Mouse (Mus musculus) limb, embryonic 14.5 days (tissue): ENCODE measurements around the gene 4931414P19Rik. TPM values are rescaled to one million over a fixed set of nuclear protein-coding genes. Genes with fewer than 3 reads are reported as not detected.

Experiments
- ATAC-seq: fragments of 200-750 bp; cut with Nextera tagmentation; 2 replicates; pipeline ENCODE4 v1.8.0; 2017; ENCODE audit warnings: low read depth, moderate number of reproducible peaks, moderate TSS enrichment; ENCODE audit not compliant: low FRiP score
- DNase-seq: peaks from one replicate; pipeline ENCODE4 v3.0.0-alpha.2; 2015; ENCODE audit warnings: low spot score
- H3K27ac ChIP-seq: fragments of 300-500 bp; sonication (generic); replicated peaks from 2 replicates; pipeline ENCODE4 v1.5.1; 2014; ENCODE audit warnings: low read depth, mild to moderate bottlenecking, low read length, moderate library complexity, mixed read lengths
- H3K27me3 ChIP-seq: fragments of 300-500 bp; sonication (generic); 2 replicates; pipeline ENCODE4 v1.6.1; 2014; ENCODE audit warnings: low read length, mixed read lengths; ENCODE audit not compliant: control insufficient read depth, insufficient read depth
- H3K36me3 ChIP-seq: fragments of 300-500 bp; sonication (generic); 2 replicates; pipeline ENCODE4 v1.6.1; 2014; ENCODE audit warnings: mild to moderate bottlenecking, low read length, moderate library complexity, mixed read lengths; ENCODE audit not compliant: control insufficient read depth, insufficient read depth
- H3K4me1 ChIP-seq: fragments of 300-500 bp; sonication (generic); 2 replicates; pipeline ENCODE4 v1.6.1; 2014; ENCODE audit warnings: antibody characterized with exemption, low read length, mixed read lengths; ENCODE audit not compliant: control insufficient read depth, insufficient read depth
- H3K4me2 ChIP-seq: fragments of 300-500 bp; sonication (generic); replicated peaks from 2 replicates; pipeline ENCODE4 v1.6.1; 2014; ENCODE audit warnings: low read depth, mild to moderate bottlenecking, low read length, moderate library complexity; ENCODE audit not compliant: severe bottlenecking
- H3K4me3 ChIP-seq: fragments of 300-500 bp; sonication (generic); replicated peaks from 2 replicates; pipeline ENCODE4 v1.5.1; 2014; ENCODE audit warnings: low read length
- H3K9ac ChIP-seq: fragments of 300-500 bp; sonication (generic); 2 replicates; pipeline ENCODE4 v1.6.1; 2014; ENCODE audit warnings: mild to moderate bottlenecking, low read depth, low read length, moderate library complexity; ENCODE audit not compliant: severe bottlenecking
- H3K9me3 ChIP-seq: fragments of 300-500 bp; sonication (generic); 2 replicates; pipeline ENCODE4 v1.6.1; 2016; ENCODE audit warnings: low read length; ENCODE audit not compliant: control insufficient read depth
- POLR2A ChIP-seq: fragments of 200-500 bp; IDR thresholded peaks from 2 replicates; pipeline ENCODE4 v1.8.0; 2012; ENCODE audit warnings: inconsistent platforms, mild to moderate bottlenecking, moderate library complexity, borderline replicate concordance; ENCODE audit not compliant: insufficient read depth, insufficient read length; ENCODE audit errors: extremely low read depth
- whole genome bisulfite sequencing: fragments of 180-500 bp; shearing (Covaris S2); extraction: QIAGEN DNeasy Blood & Tissue Kit; methylation state at CpG from one replicate; pipeline ENCODE4 v1.1.7; 2014; 5-methylcytosine and 5-hydroxymethylcytosine counted together
- polyA plus RNA-seq, 2 experiments: library from polyadenylated mRNA; depleted of rRNA in 1 of 2; stranded (reverse) in 1 of 2; unstranded in 1 of 2; fragments of >200 nt; fragmentation: Nextera tagmentation in 1 of 2; extraction: Ambion mirVana in 1 of 2; gene quantifications; 2 replicates each; pipeline versions ENCODE4 v1.2.1 to v1.2.3; 2012 to 2014

Gene 4931414P19Rik
- polyA plus RNA-seq, 2 experiments, result 4.4 to 14.0 TPM

DNA sequence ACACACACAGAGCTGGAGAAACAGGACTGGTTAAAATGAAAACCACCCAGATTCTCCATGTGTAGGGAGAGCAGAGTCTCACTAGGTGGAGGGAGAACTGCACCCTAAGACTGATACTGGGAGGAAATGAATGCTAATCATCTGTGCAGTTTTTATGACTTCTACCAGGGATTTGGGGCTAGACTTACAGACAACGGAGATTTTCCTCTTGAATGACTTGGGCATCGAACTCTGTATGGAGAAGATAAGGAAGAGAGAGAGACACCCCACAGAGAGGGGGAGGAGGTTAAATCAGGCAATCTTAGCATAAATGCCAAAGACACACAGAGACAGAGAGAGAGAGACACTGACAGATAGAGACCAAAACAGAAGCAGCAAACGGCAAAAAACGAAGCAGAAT lies 42.1 kb upstream of the 4931414P19Rik start:
- no peak for TF ChIP-seq POLR2A
- Histone ChIP-seq H3K27ac (no peak overlapping the region), H3K36me3 (peaks cover 86% of the 10 kb centered on the region), H3K4me2 (no peak overlapping the region), H3K4me3 (no peak overlapping the region), H3K9me3 (no peaks in the 10 kb centered on the region), H3K27me3 (no peaks in the 10 kb centered on the region), H3K9ac (no peak overlapping the region), H3K4me1 (peaks cover 12% of the 10 kb centered on the region)
- ATAC-seq (no peak), DNase-seq (no peak)
- 92% methylated on average over 4 of the region's 4 CpGs for WGBS

DNA sequence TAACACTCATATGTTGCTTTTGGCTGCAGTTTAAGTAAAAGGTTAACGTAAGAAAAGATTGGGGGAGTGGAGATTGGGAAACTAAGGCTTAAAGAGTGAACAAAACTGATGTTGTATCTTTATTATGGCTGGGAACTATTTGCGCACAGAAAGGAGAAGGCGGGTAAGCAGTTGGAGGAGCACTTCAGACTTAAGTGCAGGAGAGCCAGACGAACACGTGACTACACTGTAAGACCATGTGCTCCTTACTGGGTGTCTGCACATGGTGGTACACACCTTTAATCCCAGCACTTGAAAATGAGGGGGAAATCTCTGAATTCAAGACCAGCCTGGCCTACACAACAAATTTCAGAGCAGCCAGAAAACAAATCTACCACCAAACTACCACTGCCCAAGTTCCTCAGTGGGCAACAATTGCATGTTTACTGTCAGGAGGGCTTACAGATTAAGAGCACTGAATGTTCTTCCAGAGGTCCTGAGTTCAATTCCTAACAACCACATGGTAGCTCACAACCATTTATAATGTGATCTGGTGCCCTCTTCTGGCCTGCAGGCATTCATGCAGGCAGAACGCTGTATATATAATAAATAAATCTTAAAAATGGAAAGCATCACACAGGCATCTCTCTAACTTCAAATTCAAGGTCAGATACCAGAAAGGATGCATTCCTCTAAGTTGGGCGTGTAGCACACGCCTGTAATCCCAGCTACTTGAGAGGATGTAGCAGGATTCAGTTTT lies 41.3 kb upstream of the 4931414P19Rik start:
- Histone ChIP-seq H3K9me3 (no peaks in the 10 kb centered on the region), H3K4me1 (peaks cover 6% of the 10 kb centered on the region; the same call in 1 of the 2 replicates), H3K4me3 (no peak overlapping the region), H3K4me2 (no peak overlapping the region), H3K27me3 (no peaks in the 10 kb centered on the region), H3K27ac (no peak overlapping the region), H3K9ac (no peak overlapping the region), H3K36me3 (peaks cover 94% of the 10 kb centered on the region)
- ATAC-seq, result no peak
- WGBS, result 92% methylated on average over 8 of the region's 8 CpGs
- no peak for TF ChIP-seq POLR2A
- DNase-seq, result no peak

DNA sequence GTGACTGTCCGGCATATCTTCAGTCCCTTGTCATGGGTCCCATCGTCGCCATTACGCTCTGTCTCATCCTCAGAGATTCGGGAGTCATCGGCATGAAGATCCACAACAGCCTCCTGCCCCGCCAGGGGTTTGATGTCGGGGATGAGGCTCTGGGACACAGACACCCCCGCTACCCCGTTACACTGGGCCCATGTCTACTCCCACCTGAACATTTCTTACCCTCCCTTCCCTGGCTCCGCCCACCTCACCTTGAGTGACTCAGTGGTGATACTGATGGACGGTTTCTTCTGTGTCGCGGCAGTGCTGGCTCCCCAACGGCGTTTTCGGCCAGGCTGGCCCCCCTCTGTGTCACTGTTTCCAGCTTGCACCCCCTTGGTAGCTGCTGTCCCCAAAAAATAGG lies 40.7 kb upstream of the 4931414P19Rik start:
- Histone ChIP-seq H3K9ac (no peak overlapping the region), H3K27me3 (no peaks in the 10 kb centered on the region), H3K4me2 (no peak overlapping the region), H3K9me3 (no peaks in the 10 kb centered on the region), H3K27ac (no peak overlapping the region), H3K4me1 (0 out of 2 replicates have a peak, but pooled peaks cover 1% of the 10 kb centered on the region), H3K36me3 (peaks cover 89% of the 10 kb centered on the region), H3K4me3 (no peak overlapping the region)
- no peak for DNase-seq
- ATAC-seq, result no peak
- WGBS, result 93% methylated on average over 17 of the region's 17 CpGs
- TF ChIP-seq POLR2A, result no peak

DNA sequence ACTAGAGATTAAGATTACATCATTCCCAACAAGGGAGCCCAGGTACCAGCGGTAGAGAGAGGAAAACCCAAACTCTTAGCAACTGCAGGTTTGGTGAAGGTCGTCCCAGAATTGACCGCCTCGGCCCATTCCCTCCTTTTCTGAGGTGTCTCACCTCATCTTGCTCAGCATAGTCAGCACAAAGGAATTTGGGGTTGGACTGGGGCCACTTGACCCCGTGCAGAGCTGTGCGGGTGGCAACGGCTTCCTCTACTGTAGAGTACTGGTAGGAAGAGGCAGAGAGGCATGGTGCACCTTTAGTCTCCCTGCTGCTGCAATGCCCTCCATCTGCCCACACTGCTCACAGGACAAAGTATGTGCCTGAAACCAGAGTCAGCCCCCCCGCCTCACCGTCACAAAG lies 38.5 kb upstream of the 4931414P19Rik start:
- Histone ChIP-seq H3K9ac (no peak overlapping the region), H3K36me3 (peaks cover 70% of the 10 kb centered on the region), H3K4me3 (no peak overlapping the region), H3K4me2 (no peak overlapping the region), H3K9me3 (no peaks in the 10 kb centered on the region), H3K27me3 (no peaks in the 10 kb centered on the region), H3K4me1 (peaks cover 10% of the 10 kb centered on the region), H3K27ac (no peak overlapping the region)
- WGBS, result 95% methylated on average over 9 of the region's 9 CpGs
- DNase-seq (no peak), ATAC-seq (no peak)
- TF ChIP-seq POLR2A, result no peak

DNA sequence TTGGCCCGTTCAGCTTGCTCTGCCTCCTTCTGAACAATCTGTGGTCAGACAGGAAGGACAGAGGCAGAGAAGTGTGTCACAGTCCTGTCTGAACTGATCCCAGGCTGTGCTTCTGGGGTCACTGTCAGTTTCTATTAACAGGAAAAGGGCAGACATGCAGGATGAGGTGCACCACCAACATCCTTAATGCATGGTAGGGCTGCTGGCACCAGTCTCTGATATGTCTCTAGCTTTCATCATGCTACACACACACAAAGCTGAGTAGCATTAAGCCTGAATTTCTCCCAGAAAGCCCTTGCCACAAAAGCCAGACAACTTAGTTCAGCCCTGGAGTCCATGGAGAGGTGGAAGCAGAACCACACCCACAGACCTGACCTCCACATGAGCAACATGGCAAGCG lies 37.2 kb upstream of the 4931414P19Rik start:
- ATAC-seq, result no peak
- WGBS, result 95% methylated on average over 2 of the region's 2 CpGs
- peaks cover 66% of the 10 kb centered on the region for H3K36me3 ChIP-seq

More for the DNA sequence above, 37.2 kb upstream of the 4931414P19Rik start:
- TF ChIP-seq POLR2A, result no peak
- Histone ChIP-seq H3K9ac (no peak overlapping the region), H3K27ac (no peak overlapping the region), H3K4me2 (no peak overlapping the region), H3K9me3 (no peaks in the 10 kb centered on the region), H3K4me1 (peaks cover 10% of the 10 kb centered on the region), H3K27me3 (no peaks in the 10 kb centered on the region), H3K4me3 (no peak overlapping the region)
- no peak for DNase-seq
